Mouse (Mus musculus): Measurements from ENCODE around the gene AI182371.
A peak's percentile ranks its signal among the peaks of the same experiment; 100 is the strongest.

Gene AI182371

DNA sequence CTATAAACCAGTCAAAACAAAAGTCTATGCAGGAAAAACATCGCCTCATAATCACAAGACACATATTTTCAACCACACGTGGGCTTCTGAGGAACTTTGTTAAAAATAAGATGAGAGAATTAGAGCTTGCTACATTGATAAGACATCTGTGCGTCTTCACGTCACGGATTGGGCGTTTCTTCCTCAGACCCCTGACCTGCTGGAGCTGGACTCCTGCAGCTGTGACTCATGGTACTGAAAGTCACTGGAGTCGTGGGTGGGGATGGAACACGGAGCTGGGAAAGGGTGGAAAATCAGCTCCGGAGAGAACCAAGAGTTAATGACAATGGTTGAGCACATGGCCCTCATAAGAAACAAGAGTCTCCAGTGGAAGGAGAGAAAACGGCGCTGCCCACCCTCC lies 34.2 kb downstream of the AI182371 start:
- no peak for DNase-seq

- no peak for DNase-seq
These were observed 34.7 kb downstream of the AI182371 start for GRCm38 (mm10) chr2:35066525-35067082.

DNA sequence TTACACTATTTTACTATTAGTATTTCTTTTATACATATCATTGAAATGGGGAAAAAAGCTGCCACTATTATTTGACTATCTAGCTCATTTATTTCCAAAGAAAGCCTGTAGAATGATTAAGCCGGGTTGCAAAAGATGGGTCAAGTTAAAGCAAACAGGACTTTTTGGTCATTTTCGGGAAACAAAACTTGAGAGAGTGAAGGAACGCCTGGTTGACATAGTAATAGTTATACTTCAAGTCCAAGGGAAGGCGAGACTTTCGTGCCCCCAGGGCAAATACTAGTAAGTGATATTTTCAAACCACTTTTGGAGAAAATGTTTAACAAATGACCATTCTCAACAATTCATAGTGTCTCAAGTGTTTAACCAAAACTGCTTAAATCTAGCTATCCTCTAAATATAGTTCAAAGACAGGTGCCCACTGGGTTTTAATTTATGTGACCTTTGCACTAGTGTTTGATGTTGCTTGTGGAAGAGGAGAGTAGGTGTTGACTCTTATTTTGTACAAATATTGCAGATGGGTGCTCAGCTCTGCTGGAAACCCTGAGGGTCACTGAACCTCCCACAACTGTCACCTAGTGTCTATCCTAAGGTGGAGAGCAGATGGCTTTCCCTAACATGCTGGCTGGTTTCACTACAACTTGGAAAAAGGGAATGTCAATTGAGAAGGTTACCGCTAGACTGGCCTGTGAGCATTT lies 37.9 kb downstream of the AI182371 start:
- DNase-seq = no peak

DNA sequence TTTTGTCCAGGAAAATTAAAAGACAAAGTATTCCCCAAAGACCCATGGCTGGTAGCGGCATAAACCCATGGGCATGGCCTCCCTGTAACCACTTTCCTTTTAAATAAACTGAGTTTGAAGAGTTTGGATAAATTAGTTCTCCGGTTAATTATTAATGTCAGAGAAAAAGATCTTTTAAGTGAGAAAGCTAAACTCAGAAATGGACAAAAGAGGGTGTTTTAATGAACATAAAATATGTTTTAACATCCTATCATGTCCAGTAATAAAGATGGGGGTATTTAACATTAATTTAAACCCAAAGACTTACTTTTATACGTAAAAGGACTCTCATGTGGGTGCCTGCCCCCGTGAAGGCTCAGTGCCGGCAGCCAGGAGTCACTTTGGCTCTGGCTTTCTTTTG lies 40.0 kb downstream of the AI182371 start, which contains the start of gene Hc:
TSS of gene Hc (minus strand) at position 101 of the 400 bp plus-strand sequence.
- DNase-seq = no peak

DNA sequence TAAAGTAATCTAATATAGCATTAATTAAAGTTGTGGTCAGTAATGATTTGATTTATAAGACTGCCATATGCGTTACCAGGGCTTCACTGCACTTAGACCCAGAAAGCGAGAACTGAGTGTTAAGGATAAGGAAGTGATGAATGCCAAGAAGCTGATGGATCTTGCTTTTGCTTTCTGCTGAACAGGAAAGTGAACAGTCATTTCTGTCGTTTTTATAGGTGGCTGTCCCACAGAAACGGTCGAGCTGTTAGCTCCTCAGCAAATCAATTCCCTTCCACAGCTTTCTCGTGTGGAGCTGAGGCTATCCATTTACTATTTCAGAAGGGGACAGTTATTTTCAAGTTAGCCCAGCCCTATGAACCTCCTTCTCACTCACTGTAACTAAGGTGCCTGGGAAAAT lies 40.4 kb downstream of the AI182371 start:
- DNase-seq = no peak

DNA sequence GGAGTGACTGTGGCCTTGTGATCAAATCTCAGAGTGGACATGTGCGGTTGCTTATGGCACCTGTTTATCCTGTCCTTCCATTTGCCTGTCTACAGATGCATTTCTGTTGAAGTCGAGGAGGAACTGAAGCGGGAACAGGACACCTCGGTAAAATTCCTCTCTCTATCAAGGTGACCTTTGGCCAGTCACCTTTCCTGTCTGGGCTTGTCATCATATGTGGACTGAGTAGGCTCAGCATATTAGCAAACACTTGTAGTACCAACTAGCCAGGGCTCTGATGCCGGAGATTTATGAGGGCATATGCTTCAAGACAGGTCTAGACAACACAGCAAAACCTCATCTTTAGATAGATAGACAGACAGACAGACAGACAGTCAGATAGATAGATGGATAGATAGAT lies 41.1 kb downstream of the AI182371 start:
- no peak for DNase-seq

DNA sequence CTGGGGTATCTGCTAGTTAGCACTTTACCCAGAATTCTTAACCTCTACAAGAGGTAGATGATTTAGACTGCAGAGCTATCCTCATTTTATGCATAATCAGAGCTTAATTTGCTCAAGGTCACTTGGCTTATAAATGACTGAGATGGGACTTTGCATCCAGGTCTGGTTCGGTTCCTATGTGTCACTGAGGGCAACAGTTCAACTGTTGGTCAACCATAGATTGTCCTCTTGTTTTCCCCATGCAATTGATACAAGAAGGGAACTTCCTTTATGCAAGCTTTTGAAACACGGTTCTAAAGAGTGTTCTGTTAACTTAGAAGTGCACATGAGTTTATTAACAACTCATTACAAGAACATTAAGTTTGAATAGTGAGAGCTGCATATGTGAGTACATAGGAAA lies 43.0 kb downstream of the AI182371 start:
- DNase-seq = no peak

DNA sequence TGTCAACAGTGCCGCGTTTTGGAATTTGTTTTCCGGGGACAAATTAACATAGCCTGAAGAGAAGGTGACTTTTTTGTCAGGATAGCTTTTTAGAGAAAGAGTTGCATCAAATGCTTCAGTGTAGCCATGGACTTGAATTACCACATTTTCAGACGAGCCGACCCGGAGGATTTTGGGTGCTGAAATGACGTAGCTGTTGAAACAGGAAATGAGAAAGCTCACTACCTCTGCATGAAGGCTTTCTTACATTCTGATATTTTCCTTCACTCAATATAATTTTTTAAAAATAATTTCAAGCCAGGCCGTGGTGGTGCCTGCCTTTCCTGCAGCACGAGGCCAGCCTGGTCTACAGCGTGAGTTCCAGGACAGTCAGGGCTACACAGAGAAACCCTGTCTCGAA lies 44.1 kb downstream of the AI182371 start:
- no peak for DNase-seq

DNA sequence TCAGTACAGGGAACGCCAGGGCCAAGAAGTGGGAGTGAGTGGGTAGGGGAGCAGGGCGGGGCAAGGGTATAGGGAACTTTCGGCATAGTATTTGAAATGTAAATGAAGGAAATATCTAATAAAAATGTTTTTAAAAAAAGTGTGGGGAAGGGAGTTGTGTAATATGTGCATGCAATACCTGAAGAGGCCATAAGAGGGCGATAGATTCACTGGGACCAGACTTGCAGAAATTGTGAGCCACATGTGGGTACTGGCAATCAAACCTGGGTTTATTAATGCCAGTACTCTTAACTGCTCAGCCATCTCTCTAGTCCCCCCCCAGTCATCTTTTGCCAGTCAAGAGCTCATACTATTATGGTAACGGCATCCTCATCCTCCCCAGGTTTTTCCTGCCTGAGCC lies 52.5 kb downstream of the AI182371 start:
- DNase-seq = peak; percentile 5 to 7

- DNase-seq = peak; percentile 17 to 29
These were observed 56.4 kb downstream of the AI182371 start for GRCm38 (mm10) chr2:35044956-35045355.

- no peak for DNase-seq
These were observed 62.6 kb downstream of the AI182371 start for GRCm38 (mm10) chr2:35038580-35039375.

Measured in kidney, adult 8-10 months (tissue).